In genomic region chr13:52981441-52982281, GRCm38 (mm10) we compare ENCODE assay signal across 8 mouse cellular contexts. TPM values are rescaled to one million over a fixed set of nuclear protein-coding genes. Genes with fewer than 3 reads are reported as not detected.
DNase-seq lines count a peak whose midpoint lies in the region; ATAC-seq and TF ChIP-seq lines count a peak whose summit lies in the region.

No protein-coding gene starts in this region.

- H3K4me2 ChIP-seq in forebrain, embryonic 13.5 days = peak overlapping the region; percentile 98
- peak overlapping the region; percentile 99 for H3K4me2 ChIP-seq in lung, postnatal 0 days (replicated peaks; ENCODE audit: low read depth, low read length)

- peak overlapping the region; percentile 88 for H3K9ac ChIP-seq in forebrain, embryonic 13.5 days
- H3K9ac ChIP-seq in lung, postnatal 0 days (replicated peaks; ENCODE audit: low read depth) = peak overlapping the region; percentile 84

- H3K27me3 ChIP-seq in G1E (ENCODE audit: insufficient read depth, low read length) = no peaks in the 10 kb centered on the region
- peaks cover 29% of the 10 kb centered on the region for H3K27me3 ChIP-seq in forebrain, embryonic 13.5 days
- H3K27me3 ChIP-seq in lung, postnatal 0 days (replicated peaks; ENCODE audit: insufficient read depth, low read length) = no peaks in the 10 kb centered on the region

- peaks cover 68% of the 10 kb centered on the region for H3K9me3 ChIP-seq in G1E (replicated peaks)
- H3K9me3 ChIP-seq in forebrain, embryonic 13.5 days (replicated peaks) = no peaks in the 10 kb centered on the region
- H3K9me3 ChIP-seq in lung, postnatal 0 days (ENCODE audit: low read length) = no peaks in the 10 kb centered on the region

- intact Hi-C loops in heart, postnatal 14 days (cut with DNase I) = loop anchor here (1.0 to 5.0 kb wide), 4 partner anchors 116 to 323 kb away; no protein-coding TSS in a partner anchor

- TF ChIP-seq POLR2A in bone marrow, adult 2 months (IDR thresholded peaks at IDR 0.05; ENCODE audit: borderline replicate concordance, control insufficient read depth, low read depth, low read length) = no peak

- no peaks in the 10 kb centered on the region for H3K36me3 ChIP-seq in G1E (replicated peaks)
- H3K36me3 ChIP-seq in forebrain, embryonic 13.5 days (ENCODE audit: poor library complexity, severe bottlenecking) = no peaks in the 10 kb centered on the region
- H3K36me3 ChIP-seq in lung, postnatal 0 days (ENCODE audit: insufficient read depth, low read length) = no peaks in the 10 kb centered on the region

- TF ChIP-seq CTCF in G1E (IDR thresholded peaks at IDR 0.05; ENCODE audit: low read depth, low read length) = no peak
- no peak for TF ChIP-seq CTCF in bone marrow, adult 2 months (IDR thresholded peaks at IDR 0.05; ENCODE audit: control insufficient read depth, insufficient read depth, low read length)
- no peak for TF ChIP-seq CTCF in lung, postnatal 0 days (IDR thresholded peaks at IDR 0.05)

- ATAC-seq in G1E (ENCODE audit: extremely low read depth, insufficient number of reproducible peaks, low FRiP score, poor library complexity, severe bottlenecking) = no peak
- peak; percentile 3; the same call in 1 of the 2 replicates for ATAC-seq in forebrain, embryonic 13.5 days
- ATAC-seq in lung, postnatal 0 days = peak; percentile 4; the same call in 1 of the 2 replicates

- 1% methylated on average over 51 of the region's 51 CpGs for WGBS in bone marrow, adult 2 months
- 2% methylated on average over 51 of the region's 51 CpGs for WGBS in forebrain, embryonic 13.5 days
- 2% methylated on average over 51 of the region's 51 CpGs for WGBS in lung, postnatal 0 days

- H3K4me1 ChIP-seq in G1E (ENCODE audit: insufficient read depth, low read depth, low read length) = no peaks in the 10 kb centered on the region
- peaks cover 1% of the 10 kb centered on the region; the same call in 1 of the 2 replicates for H3K4me1 ChIP-seq in bone marrow, adult 2 months (ENCODE audit: control insufficient read depth, insufficient read depth, low read length)
- peaks cover 35% of the 10 kb centered on the region for H3K4me1 ChIP-seq in forebrain, embryonic 13.5 days
- H3K4me1 ChIP-seq in lung, postnatal 0 days (ENCODE audit: insufficient read depth, low read depth, low read length) = peaks cover 9% of the 10 kb centered on the region; the same call in 1 of the 2 replicates

- no peak for DNase-seq in G1E (ENCODE audit: low spot score)
- DNase-seq in heart, postnatal 14 days = peak; percentile 59 to 61
- DNase-seq in layer of hippocampus, postnatal 10 days (ENCODE audit: low spot score in 2 of 2) = peak; percentile 45 to 55
- DNase-seq in lung, postnatal 0 days (ENCODE audit: low spot score) = peak; percentile 88
- DNase-seq in ovary, postnatal 14 days (ENCODE audit: low spot score) = peak; percentile 21
- peak; percentile 41 for DNase-seq in urinary bladder, postnatal 14 days (ENCODE audit: low spot score)

- peak overlapping the region; percentile 20; the same call in 1 of the 2 replicates for H3K4me3 ChIP-seq in G1E (ENCODE audit: low read depth, low read length)
- H3K4me3 ChIP-seq in bone marrow, adult 2 months (replicated peaks; ENCODE audit: control insufficient read depth, low read depth, low read length) = peak overlapping the region; percentile 68
- peak overlapping the region; percentile 86 for H3K4me3 ChIP-seq in forebrain, embryonic 13.5 days
- H3K4me3 ChIP-seq in lung, postnatal 0 days (ENCODE audit: low read depth, low read length) = peak overlapping the region; percentile 86

- peak; percentile 79 for TF ChIP-seq EP300 in lung, postnatal 0 days (IDR thresholded peaks at IDR 0.05)

- peak overlapping the region; percentile 97 for H3K27ac ChIP-seq in bone marrow, adult 2 months (ENCODE audit: control insufficient read depth, insufficient read depth, low read depth, low read length, poor library complexity)
- H3K27ac ChIP-seq in forebrain, embryonic 13.5 days = peak overlapping the region; percentile 25; the same call in 1 of the 2 replicates
- H3K27ac ChIP-seq in lung, postnatal 0 days (ENCODE audit: low read length) = peak overlapping the region; percentile 97

RNA-seq across cellular contexts. Expression of gene Nfil3, which starts 0.8 kb away (rescaled TPM):
- total RNA-seq in G1E (2014; fragmentation: Nextera tagmentation) (not detected in 2 replicates), G1E (2017) (0.11 TPM in 1 of 2 replicates, not detected in the other)
- polyA plus RNA-seq in G1E (2012) = 0.03 TPM in 2 replicates
- 2.1 and 6.2 TPM in 2 replicates for polyA plus RNA-seq in bone marrow, adult 2 months (2011; ENCODE audit: insufficient read depth, insufficient read length, low replicate concordance, missing spikeins)
- polyA plus RNA-seq in forebrain, embryonic 13.5 days (2015; fragmentation: Nextera tagmentation; extraction: Ambion mirVana) = 37.0 and 37.8 TPM in 2 replicates
- 10 to 100 TPM; 19.6 to 22.7 TPM for total RNA-seq in heart, postnatal 14 days (2021)
- 10 to 100 TPM; 12.3 to 12.9 TPM for total RNA-seq in layer of hippocampus, postnatal 10 days (2021)
- 18.6 and 18.7 TPM in 2 replicates for polyA plus RNA-seq in lung, postnatal 0 days (2015; fragmentation: Nextera tagmentation; extraction: Ambion mirVana)

RNA-seq across cellular contexts. Expression of gene Auh, which starts 52.2 kb away (rescaled TPM):
- total RNA-seq in G1E (2014; fragmentation: Nextera tagmentation) (36.6 and 44.9 TPM in 2 replicates), G1E (2017) (21.2 and 21.3 TPM in 2 replicates)
- 17.8 and 19.0 TPM in 2 replicates for polyA plus RNA-seq in G1E (2012)
- polyA plus RNA-seq in bone marrow, adult 2 months (2011; ENCODE audit: insufficient read depth, insufficient read length, low replicate concordance, missing spikeins) = 23.3 and 30.1 TPM in 2 replicates
- 48.1 and 51.3 TPM in 2 replicates for polyA plus RNA-seq in forebrain, embryonic 13.5 days (2015; fragmentation: Nextera tagmentation; extraction: Ambion mirVana)
- total RNA-seq in heart, postnatal 14 days (2021) = 10 to 100 TPM; 92.6 to 95.8 TPM
- total RNA-seq in layer of hippocampus, postnatal 10 days (2021) = 10 to 100 TPM; 80.7 to 81.5 TPM
- 43.3 and 45.1 TPM in 2 replicates for polyA plus RNA-seq in lung, postnatal 0 days (2015; fragmentation: Nextera tagmentation; extraction: Ambion mirVana)

Comparison
In these comparisons a context has a peak if more than half of its experiments do, and no peak if none do; other contexts are left out.
1. H3K4me3 ChIP-seq: peak in every context shown above with its lines; median percentile 86 in forebrain, embryonic 13.5 days; 86 in lung, postnatal 0 days; 68 in bone marrow, adult 2 months; 20 in G1E.
2. H3K27ac ChIP-seq: peak in every context shown above with its lines; median percentile 97 in bone marrow, adult 2 months; 97 in lung, postnatal 0 days; 25 in forebrain, embryonic 13.5 days.